Mouse (Mus musculus) embryonic facial prominence, embryonic 11.5 days (tissue): ENCODE data around the gene Ssxb1. TPM values are rescaled to one million over a fixed set of nuclear protein-coding genes. Genes with fewer than 3 reads are reported as not detected.
"Not testable (repeated sequence)": the region's sequence is repeated elsewhere in the genome, so short reads cannot be mapped to it uniquely, and the experiment has no call there.

Experiments
- ATAC-seq: fragments of 200-750 bp; cut with Nextera tagmentation; replicated peaks from 2 replicates; pipeline ENCODE4 v1.8.0; 2017; ENCODE audit warnings: low read depth; ENCODE audit not compliant: insufficient number of reproducible peaks, low FRiP score, low TSS enrichment
- DNase-seq: peaks from one replicate; pipeline ENCODE4 v3.0.0-alpha.2; 2015; ENCODE audit warnings: low spot score
- H3K27ac ChIP-seq: fragments of 300-500 bp; sonication (generic); replicated peaks from 2 replicates; pipeline ENCODE4 v1.5.1; 2014; ENCODE audit warnings: mild to moderate bottlenecking, low read depth, low read length, control low read depth
- H3K27me3 ChIP-seq: fragments of 300-500 bp; sonication (generic); 2 replicates; pipeline ENCODE4 v1.6.1; 2014; ENCODE audit warnings: mild to moderate bottlenecking, low read length, moderate library complexity, mixed read lengths; ENCODE audit not compliant: control insufficient read depth, insufficient read depth
- H3K36me3 ChIP-seq: fragments of 300-500 bp; sonication (generic); replicated peaks from 2 replicates; pipeline ENCODE4 v1.6.1; 2014; ENCODE audit warnings: low read depth, mild to moderate bottlenecking, low read length, moderate library complexity, mixed read lengths; ENCODE audit not compliant: control insufficient read depth, insufficient read depth
- H3K4me1 ChIP-seq: fragments of 300-500 bp; sonication (generic); 2 replicates; pipeline ENCODE4 v1.6.1; 2014; ENCODE audit warnings: low read length, mixed read lengths; ENCODE audit not compliant: control insufficient read depth, insufficient read depth
- H3K4me2 ChIP-seq: fragments of 300-500 bp; sonication (generic); 2 replicates; pipeline ENCODE4 v1.6.1; 2014; ENCODE audit warnings: low read depth, mild to moderate bottlenecking, control low read depth, low read length, moderate library complexity
- H3K4me3 ChIP-seq: fragments of 300-500 bp; sonication (generic); 2 replicates; pipeline ENCODE4 v1.5.1; 2014; ENCODE audit warnings: low read depth, low read length, control low read depth
- H3K9ac ChIP-seq: fragments of 300-500 bp; sonication (generic); replicated peaks from 2 replicates; pipeline ENCODE4 v1.6.1; 2014; ENCODE audit warnings: mild to moderate bottlenecking, control low read depth, low read length
- H3K9me3 ChIP-seq: fragments of 300-500 bp; sonication (generic); replicated peaks from 2 replicates; pipeline ENCODE4 v1.6.1; 2016; ENCODE audit warnings: mild to moderate bottlenecking, low read length, inconsistent platforms, mixed read lengths; ENCODE audit not compliant: control insufficient read depth
- WGBS: fragments of 180-500 bp; shearing (Covaris S2); extraction: QIAGEN DNeasy Blood & Tissue Kit; methylation state at CpG from one replicate; pipeline ENCODE4 v1.1.7; 2014; 5-methylcytosine and 5-hydroxymethylcytosine counted together
- polyA plus RNA-seq: library from polyadenylated mRNA; unstranded; fragments of >200 nt; fragmentation: Nextera tagmentation; extraction: Ambion mirVana; gene quantifications from 2 replicates; pipeline ENCODE4 v1.2.1, GENCODE M21; 2014

Gene Ssxb1
- polyA plus RNA-seq, result not detected in 2 replicates

DNA sequence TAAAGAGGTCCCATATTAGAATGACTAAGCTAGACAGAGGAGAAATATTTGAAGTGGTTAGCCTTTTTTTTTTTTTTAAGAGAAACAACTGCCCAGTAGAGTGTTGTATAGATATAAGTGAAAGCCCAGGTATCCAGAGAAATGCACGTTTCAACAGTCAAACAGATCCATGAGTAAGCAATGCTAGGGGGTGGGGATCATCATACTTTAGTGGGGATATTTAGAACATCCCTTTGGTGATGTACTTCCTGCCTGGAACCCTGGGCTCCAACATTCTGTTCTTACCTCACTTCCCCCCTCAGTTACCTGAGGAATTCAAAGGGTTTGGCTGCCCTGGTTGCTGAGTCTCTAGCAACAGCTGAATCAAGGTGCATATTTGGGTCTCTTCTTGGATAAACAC lies at the start of gene Ssxb1:
TSS of gene Ssxb1 (plus strand) at position 301 of the 400 bp plus-strand sequence.
- H3K36me3 ChIP-seq, H3K9ac ChIP-seq, ATAC-seq, H3K4me1 ChIP-seq, H3K4me3 ChIP-seq, H3K4me2 ChIP-seq, DNase-seq, H3K9me3 ChIP-seq, H3K27me3 ChIP-seq, H3K27ac ChIP-seq: not testable (repeated sequence)
- 20% methylated on average over 1 of the region's 1 CpGs for WGBS

DNA sequence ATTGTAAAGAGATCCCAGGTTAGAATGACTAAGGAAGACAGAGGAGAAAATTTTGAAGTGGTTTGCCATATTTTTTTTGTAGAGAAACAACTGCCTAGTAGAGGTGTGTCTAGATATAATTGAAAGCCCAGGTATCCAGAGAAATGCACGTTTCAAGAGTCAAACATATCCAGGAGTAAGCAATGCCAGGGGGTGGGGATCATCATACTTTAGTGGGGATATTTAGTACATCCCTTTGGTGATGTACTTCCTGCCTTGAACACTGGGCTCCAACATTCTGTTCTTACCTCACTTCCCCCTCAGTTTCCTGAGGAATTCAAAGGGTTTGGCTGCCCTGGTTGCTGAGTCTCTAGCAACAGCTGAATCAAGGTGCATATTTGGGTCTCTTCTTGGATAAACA lies 46.4 kb upstream of the Ssxb1 start, which contains the start of gene Ssxb9:
TSS of gene Ssxb9 (plus strand) at position 301 of the 400 bp plus-strand sequence.
- H3K27me3 ChIP-seq, H3K9ac ChIP-seq, H3K4me3 ChIP-seq, DNase-seq, H3K9me3 ChIP-seq, H3K36me3 ChIP-seq, ATAC-seq, H3K4me1 ChIP-seq, H3K4me2 ChIP-seq, H3K27ac ChIP-seq: not testable (repeated sequence)
- WGBS, result 26% methylated on average over 1 of the region's 1 CpGs

DNA sequence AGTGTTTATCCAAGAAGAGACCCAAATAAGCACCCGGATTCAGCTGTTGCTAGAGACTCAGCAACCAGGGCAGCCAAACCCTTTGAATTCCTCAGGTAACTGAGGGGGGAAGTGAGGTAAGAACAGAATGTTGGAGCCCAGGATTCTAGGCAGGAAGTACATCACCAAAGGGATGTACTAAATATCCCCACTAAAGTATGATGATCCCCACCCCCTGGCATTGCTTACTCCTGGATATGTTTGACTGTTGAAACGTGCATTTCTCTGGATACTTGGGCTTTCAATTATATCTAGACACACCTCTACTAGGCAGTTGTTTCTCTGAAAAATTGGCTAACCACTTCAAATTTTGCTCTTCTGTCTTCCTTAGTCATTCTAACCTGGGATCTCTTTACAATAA lies 48.5 kb downstream of the Ssxb1 start, which contains the start of gene Ssxb2:
TSS of gene Ssxb2 (minus strand) at position 101 of the 400 bp plus-strand sequence.
- not testable (repeated sequence) for H3K4me1 ChIP-seq, DNase-seq, H3K4me2 ChIP-seq, H3K9ac ChIP-seq, H3K27ac ChIP-seq, H3K36me3 ChIP-seq, H3K9me3 ChIP-seq, ATAC-seq, H3K4me3 ChIP-seq, H3K27me3 ChIP-seq
- WGBS, result 84% methylated on average over 2 of the region's 2 CpGs

Other genes starting within 250 kb of the Ssxb1 start
- gene Tbc1d25, start 237.1 kb upstream of the Ssxb1 start, polyA plus RNA-seq, result 11.3 and 14.1 TPM in 2 replicates
- 33.2 and 37.0 TPM in 2 replicates for gene Ebp, start 219.8 kb upstream of the Ssxb1 start, polyA plus RNA-seq
- 10.2 and 14.2 TPM in 2 replicates for gene Porcn, start 206.8 kb upstream of the Ssxb1 start, polyA plus RNA-seq
- gene Ftsj1, start 160.9 kb upstream of the Ssxb1 start, polyA plus RNA-seq, result 46.2 and 49.1 TPM in 2 replicates
- 3.9 and 4.8 TPM in 2 replicates for gene Slc38a5, start 142.2 kb upstream of the Ssxb1 start, polyA plus RNA-seq
- not detected in 2 replicates for gene Ssxb10, start 85.9 kb upstream of the Ssxb1 start, polyA plus RNA-seq
- gene Ssxb9, start 46.3 kb upstream of the Ssxb1 start, polyA plus RNA-seq, result not detected in 2 replicates
- not detected in 2 replicates for gene Ssxb2, start 48.4 kb downstream of the Ssxb1 start, polyA plus RNA-seq
- not detected in 2 replicates for gene Gm14459, start 111.6 kb downstream of the Ssxb1 start, polyA plus RNA-seq
- not detected in 2 replicates for gene Ssxb6, start 134.9 kb downstream of the Ssxb1 start, polyA plus RNA-seq
- gene Ssxb3, start 178.5 kb downstream of the Ssxb1 start, polyA plus RNA-seq, result not detected in 2 replicates